Mouse (Mus musculus) stomach, embryonic 15.5 days (tissue): ENCODE data around the gene Ltv1. TPM values are rescaled to one million over a fixed set of nuclear protein-coding genes. Genes with fewer than 3 reads are reported as not detected.
A peak's percentile ranks its signal among the peaks of the same experiment; 100 is the strongest.

Experiments
- ATAC-seq: fragments of 200-750 bp; cut with Nextera tagmentation; 2 replicates; pipeline ENCODE4 v1.8.0; 2017; ENCODE audit warnings: low read depth, moderate number of reproducible peaks, moderate TSS enrichment; ENCODE audit not compliant: insufficient read depth, low FRiP score
- H3K27ac ChIP-seq: fragments of 300-500 bp; sonication (generic); 2 replicates; pipeline ENCODE4 v1.5.1; 2015; ENCODE audit warnings: mild to moderate bottlenecking, inconsistent platforms
- H3K27me3 ChIP-seq: fragments of 300-500 bp; sonication (generic); replicated peaks from 2 replicates; pipeline ENCODE4 v1.6.1; 2015; ENCODE audit warnings: inconsistent platforms
- H3K36me3 ChIP-seq: fragments of 300-500 bp; sonication (generic); 2 replicates; pipeline ENCODE4 v1.6.1; 2015; ENCODE audit warnings: inconsistent platforms
- H3K4me1 ChIP-seq: fragments of 300-500 bp; sonication (generic); 2 replicates; pipeline ENCODE4 v1.6.1; 2015; ENCODE audit warnings: inconsistent platforms
- H3K4me2 ChIP-seq: fragments of 300-500 bp; sonication (generic); 2 replicates; pipeline ENCODE4 v1.6.1; 2015; ENCODE audit warnings: mild to moderate bottlenecking, inconsistent platforms
- H3K4me3 ChIP-seq: fragments of 300-500 bp; sonication (generic); replicated peaks from 2 replicates; pipeline ENCODE4 v1.5.1; 2015; ENCODE audit warnings: inconsistent platforms
- H3K9ac ChIP-seq: fragments of 300-500 bp; sonication (generic); 2 replicates; pipeline ENCODE4 v1.6.1; 2015; ENCODE audit warnings: inconsistent platforms
- H3K9me3 ChIP-seq: fragments of 300-500 bp; sonication (generic); 2 replicates; pipeline ENCODE4 v1.6.1; 2016; ENCODE audit warnings: inconsistent platforms
- WGBS: fragments of 180-500 bp; shearing (Covaris S2); methylation state at CpG from one replicate; pipeline ENCODE4 v1.1.7; 2015; 5-methylcytosine and 5-hydroxymethylcytosine counted together
- polyA plus RNA-seq: library from polyadenylated mRNA; unstranded; fragments of >200 nt; fragmentation: Nextera tagmentation; extraction: Ambion mirVana; gene quantifications from 2 replicates; pipeline ENCODE4 v1.2.1, GENCODE M21; 2015

Gene Ltv1
- polyA plus RNA-seq, result 74.1 and 75.3 TPM in 2 replicates

GRCm38 (mm10) chr10:13192731-13193351, at the start of gene Ltv1:
Gene Ltv1 (minus strand): TSS chr10:13193168.
- ATAC-seq, result peak; percentile 99
- H3K27ac ChIP-seq, result peak within 1 kb of the TSS; percentile 92
- no peaks in the 10 kb centered on the region for H3K9me3 ChIP-seq
- H3K4me2 ChIP-seq, result peak within 1 kb of the TSS; percentile 66
- under 1% methylated on average over 43 of the region's 43 CpGs for WGBS
- peak within 1 kb of the TSS; percentile 76 for H3K9ac ChIP-seq
- peaks cover 16% of the 10 kb centered on the region; the same call in 1 of the 2 replicates for H3K36me3 ChIP-seq
- H3K4me3 ChIP-seq, result peak within 1 kb of the TSS; percentile 95
- H3K4me1 ChIP-seq, result peaks cover 6% of the 10 kb centered on the region
- no peaks in the 10 kb centered on the region for H3K27me3 ChIP-seq

- H3K27ac ChIP-seq, result peak overlapping the region; percentile 61
- H3K9me3 ChIP-seq, result no peaks in the 10 kb centered on the region
- no peaks in the 10 kb centered on the region for H3K27me3 ChIP-seq
- no peaks in the 10 kb centered on the region for H3K36me3 ChIP-seq
- ATAC-seq, result peak; percentile 51; the same call in 1 of the 2 replicates
- no peak overlapping the region for H3K9ac ChIP-seq
- 32% methylated on average over 4 of the region's 4 CpGs for WGBS
- no peak overlapping the region for H3K4me2 ChIP-seq
- peaks cover 8% of the 10 kb centered on the region; the same call in 1 of the 2 replicates for H3K4me1 ChIP-seq
- H3K4me3 ChIP-seq, result no peak overlapping the region
Observed at GRCm38 (mm10) chr10:13240431-13240830, 47.5 kb upstream of the Ltv1 start.

GRCm38 (mm10) chr10:13238188-13238587, 45.2 kb upstream of the Ltv1 start:
- Histone ChIP-seq H3K27ac (no peak overlapping the region), H3K36me3 (no peaks in the 10 kb centered on the region), H3K9ac (no peak overlapping the region), H3K4me1 (0 out of 2 replicates have a peak, but pooled peaks cover 5% of the 10 kb centered on the region), H3K9me3 (no peaks in the 10 kb centered on the region), H3K27me3 (no peaks in the 10 kb centered on the region), H3K4me2 (no peak overlapping the region), H3K4me3 (no peak overlapping the region)
- ATAC-seq, result no peak
- 83% methylated on average over 4 of the region's 4 CpGs for WGBS

- H3K4me3 ChIP-seq, result no peak overlapping the region
- H3K4me2 ChIP-seq, result no peak overlapping the region
- peaks cover 4% of the 10 kb centered on the region; the same call in 1 of the 2 replicates for H3K36me3 ChIP-seq
- H3K4me1 ChIP-seq, result 0 out of 2 replicates have a peak, but pooled peaks cover 5% of the 10 kb centered on the region
- H3K27ac ChIP-seq, result no peak overlapping the region
- no peaks in the 10 kb centered on the region for H3K9me3 ChIP-seq
- H3K9ac ChIP-seq, result no peak overlapping the region
- ATAC-seq, result no peak
- 90% methylated on average over 5 of the region's 5 CpGs for WGBS
- H3K27me3 ChIP-seq, result no peaks in the 10 kb centered on the region
Observed at GRCm38 (mm10) chr10:13236866-13237265, 43.9 kb upstream of the Ltv1 start.

GRCm38 (mm10) chr10:13234503-13234902, 41.5 kb upstream of the Ltv1 start:
- Histone ChIP-seq H3K27me3 (no peaks in the 10 kb centered on the region), H3K36me3 (peaks cover 4% of the 10 kb centered on the region; the same call in 1 of the 2 replicates), H3K9ac (no peak overlapping the region), H3K4me2 (no peak overlapping the region), H3K4me1 (0 out of 2 replicates have a peak, but pooled peaks cover 2% of the 10 kb centered on the region), H3K27ac (peak overlapping the region; percentile 62; the same call in 1 of the 2 replicates), H3K4me3 (no peak overlapping the region), H3K9me3 (no peaks in the 10 kb centered on the region)
- ATAC-seq, result no peak
- WGBS, result 37% methylated on average over 3 of the region's 3 CpGs

GRCm38 (mm10) chr10:13233941-13234340, 41.0 kb upstream of the Ltv1 start:
- H3K9me3 ChIP-seq, result no peaks in the 10 kb centered on the region
- 84% methylated on average over 10 of the region's 10 CpGs for WGBS
- peaks cover 4% of the 10 kb centered on the region; the same call in 1 of the 2 replicates for H3K36me3 ChIP-seq
- ATAC-seq, result no peak
- no peak overlapping the region for H3K4me2 ChIP-seq
- H3K27me3 ChIP-seq, result no peaks in the 10 kb centered on the region
- H3K27ac ChIP-seq, result peak overlapping the region; percentile 26; the same call in 1 of the 2 replicates
- 0 out of 2 replicates have a peak, but pooled peaks cover 2% of the 10 kb centered on the region for H3K4me1 ChIP-seq
- no peak overlapping the region for H3K9ac ChIP-seq
- H3K4me3 ChIP-seq, result no peak overlapping the region

GRCm38 (mm10) chr10:13233143-13233622, 40.2 kb upstream of the Ltv1 start:
- H3K4me1 ChIP-seq, result no peaks in the 10 kb centered on the region
- H3K4me3 ChIP-seq, result no peak overlapping the region
- H3K36me3 ChIP-seq, result peaks cover 4% of the 10 kb centered on the region; the same call in 1 of the 2 replicates
- H3K27me3 ChIP-seq, result no peaks in the 10 kb centered on the region
- 71% methylated on average over 2 of the region's 2 CpGs for WGBS
- ATAC-seq, result no peak
- H3K4me2 ChIP-seq, result no peak overlapping the region
- no peaks in the 10 kb centered on the region for H3K9me3 ChIP-seq
- no peak overlapping the region for H3K27ac ChIP-seq
- H3K9ac ChIP-seq, result no peak overlapping the region

- no peak for ATAC-seq
- H3K27ac ChIP-seq, result no peak overlapping the region
- H3K9me3 ChIP-seq, result no peaks in the 10 kb centered on the region
- no peak overlapping the region for H3K9ac ChIP-seq
- H3K4me3 ChIP-seq, result no peak overlapping the region
- no peak overlapping the region for H3K4me2 ChIP-seq
- WGBS, result 70% methylated on average over 9 of the region's 9 CpGs
- H3K36me3 ChIP-seq, result peaks cover 4% of the 10 kb centered on the region; the same call in 1 of the 2 replicates
- H3K4me1 ChIP-seq, result no peaks in the 10 kb centered on the region
- no peaks in the 10 kb centered on the region for H3K27me3 ChIP-seq
Observed at GRCm38 (mm10) chr10:13232443-13233142, 39.6 kb upstream of the Ltv1 start.

- no peak overlapping the region for H3K4me3 ChIP-seq
Observed at GRCm38 (mm10) chr10:13230716-13231115, 37.7 kb upstream of the Ltv1 start.

GRCm38 (mm10) chr10:13225377-13226063, 32.6 kb upstream of the Ltv1 start:
- H3K4me1 ChIP-seq, result no peaks in the 10 kb centered on the region
- H3K27me3 ChIP-seq, result no peaks in the 10 kb centered on the region
- no peak overlapping the region for H3K4me3 ChIP-seq
- H3K9me3 ChIP-seq, result no peaks in the 10 kb centered on the region
- ATAC-seq, result no peak
- H3K9ac ChIP-seq, result no peak overlapping the region
- peaks cover 5% of the 10 kb centered on the region; the same call in 1 of the 2 replicates for H3K36me3 ChIP-seq
- WGBS, result 85% methylated on average over 7 of the region's 7 CpGs
- no peak overlapping the region for H3K27ac ChIP-seq
- no peak overlapping the region for H3K4me2 ChIP-seq

More at GRCm38 (mm10) chr10:13230716-13231115, 37.7 kb upstream of the Ltv1 start:
- H3K9ac ChIP-seq, result no peak overlapping the region
- 84% methylated on average over 7 of the region's 7 CpGs for WGBS
- H3K27ac ChIP-seq, result no peak overlapping the region
- no peak for ATAC-seq
- H3K36me3 ChIP-seq, result peaks cover 4% of the 10 kb centered on the region; the same call in 1 of the 2 replicates
- H3K4me2 ChIP-seq, result no peak overlapping the region
- H3K9me3 ChIP-seq, result no peaks in the 10 kb centered on the region
- H3K4me1 ChIP-seq, result no peaks in the 10 kb centered on the region
- no peaks in the 10 kb centered on the region for H3K27me3 ChIP-seq

GRCm38 (mm10) chr10:13222135-13222534, 29.2 kb upstream of the Ltv1 start:
- H3K27me3 ChIP-seq, result no peaks in the 10 kb centered on the region
- H3K4me1 ChIP-seq, result no peaks in the 10 kb centered on the region
- WGBS, result 75% methylated on average over 3 of the region's 3 CpGs
- H3K36me3 ChIP-seq, result peaks cover 5% of the 10 kb centered on the region; the same call in 1 of the 2 replicates
- no peaks in the 10 kb centered on the region for H3K9me3 ChIP-seq
- no peak for ATAC-seq
- H3K27ac ChIP-seq, result no peak overlapping the region
- no peak overlapping the region for H3K9ac ChIP-seq
- H3K4me2 ChIP-seq, result no peak overlapping the region
- no peak overlapping the region for H3K4me3 ChIP-seq
